Mouse (Mus musculus) embryonic fibroblast, embryonic 13.5 days (primary cell): ENCODE results near the gene Hoxc4.
A peak's percentile ranks its signal among the peaks of the same experiment; 100 is the strongest.

Experiments
- CTCF ChIP-seq: IDR thresholded peaks from 2 replicates; pipeline ENCODE4 v1.5.1; 2011; ENCODE audit warnings: mild to moderate bottlenecking, control low read depth, low read length, moderate library complexity, borderline replicate concordance; ENCODE audit not compliant: insufficient read depth
- POLR2A ChIP-seq: IDR thresholded peaks from 2 replicates; pipeline ENCODE4 v1.6.1; 2011; ENCODE audit warnings: low read depth, mild to moderate bottlenecking, control low read depth, low read length, moderate library complexity

DNA sequence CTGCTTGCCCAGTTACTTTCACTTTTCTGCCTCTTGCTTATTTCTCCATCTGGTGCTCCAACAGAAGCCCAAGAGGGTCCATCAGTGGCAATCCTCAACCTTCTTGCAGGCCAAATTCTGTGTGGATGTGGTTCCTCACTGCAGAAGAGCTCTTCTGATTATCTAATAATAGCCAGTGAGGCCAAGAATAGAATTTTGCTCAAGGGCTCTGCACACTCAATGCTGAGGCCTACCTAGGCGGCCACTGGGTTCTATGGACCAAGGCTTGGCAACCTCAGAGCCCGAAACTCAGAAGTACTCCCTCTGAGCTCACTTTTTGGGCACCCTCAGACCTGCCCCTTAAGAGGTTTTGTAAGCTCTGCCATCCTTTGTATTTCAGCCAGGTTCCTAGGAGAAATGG, 17.4 kb upstream of the Hoxc4 start:
- TF ChIP-seq CTCF = no peak
- 0 out of 2 replicates have a peak, but pooled peaks have one; percentile 14 for TF ChIP-seq POLR2A
